Mouse (Mus musculus): ENCODE results near the gene Anks1b. TPM values are rescaled to one million over a fixed set of nuclear protein-coding genes. Genes with fewer than 3 reads are reported as not detected.

The Anks1b gene
- 3.7 and 5.4 TPM in 2 replicates for polyA plus RNA-seq (2014; fragmentation: Nextera tagmentation; extraction: Ambion mirVana)

- Histone ChIP-seq H3K27ac (ENCODE audit: low read depth, low read length) (peak within 1 kb of the TSS; percentile 17), H3K4me3 (ENCODE audit: low read depth, low read length) (peak within 1 kb of the TSS; percentile 76), H3K4me2 (peak within 1 kb of the TSS; percentile 89), H3K9ac (ENCODE audit: low read length) (peak within 1 kb of the TSS; percentile 80), H3K9me3 (ENCODE audit: control insufficient read depth, low read length) (no peaks in the 10 kb centered on the region), H3K27me3 (ENCODE audit: control insufficient read depth, insufficient read depth, low read length) (no peaks in the 10 kb centered on the region; the same call in 1 of the 2 replicates), H3K36me3 (ENCODE audit: control insufficient read depth, insufficient read depth, low read length) (no peaks in the 10 kb centered on the region), H3K4me1 (ENCODE audit: control insufficient read depth, insufficient read depth, low read length) (no peaks in the 10 kb centered on the region; the same call in 1 of the 2 replicates)
- DNase-seq (ENCODE audit: low spot score, missing footprints), result peak; percentile 98
- ATAC-seq (ENCODE audit: low FRiP score), result peak; percentile 89
- WGBS, result under 1% methylated on average over 45 of the region's 48 CpGs
Measured at GRCm38 (mm10) chr10:89873146-89873950, at the start of gene Anks1b. Gene Anks1b, plus strand, starts transcription at chr10:89873509.

GRCm38 (mm10) chr10:89823906-89824305, 49.4 kb upstream of the Anks1b start:
- no peak for DNase-seq (ENCODE audit: low spot score, missing footprints)
- no peaks in the 10 kb centered on the region for H3K36me3 ChIP-seq (ENCODE audit: control insufficient read depth, insufficient read depth, low read length)
- H3K9me3 ChIP-seq (ENCODE audit: control insufficient read depth, low read length), result no peaks in the 10 kb centered on the region
- H3K4me3 ChIP-seq (ENCODE audit: low read depth, low read length), result no peak overlapping the region
- WGBS, result 38% methylated on average over 2 of the region's 2 CpGs
- no peak overlapping the region for H3K27ac ChIP-seq (ENCODE audit: low read depth, low read length)
- peak; percentile 38; the same call in 1 of the 2 replicates for ATAC-seq (ENCODE audit: low FRiP score)
- H3K9ac ChIP-seq (ENCODE audit: low read length), result no peak overlapping the region
- H3K4me1 ChIP-seq (ENCODE audit: control insufficient read depth, insufficient read depth, low read length), result no peaks in the 10 kb centered on the region
- H3K4me2 ChIP-seq, result no peak overlapping the region
- no peaks in the 10 kb centered on the region for H3K27me3 ChIP-seq (ENCODE audit: control insufficient read depth, insufficient read depth, low read length)

GRCm38 (mm10) chr10:89826896-89827295, 46.4 kb upstream of the Anks1b start:
- 72% methylated on average over 3 of the region's 3 CpGs for WGBS
- Histone ChIP-seq H3K4me3 (ENCODE audit: low read depth, low read length) (no peak overlapping the region), H3K27ac (ENCODE audit: low read depth, low read length) (no peak overlapping the region), H3K4me1 (ENCODE audit: control insufficient read depth, insufficient read depth, low read length) (no peaks in the 10 kb centered on the region), H3K9ac (ENCODE audit: low read length) (no peak overlapping the region), H3K4me2 (no peak overlapping the region), H3K27me3 (ENCODE audit: control insufficient read depth, insufficient read depth, low read length) (no peaks in the 10 kb centered on the region), H3K9me3 (ENCODE audit: control insufficient read depth, low read length) (no peaks in the 10 kb centered on the region), H3K36me3 (ENCODE audit: control insufficient read depth, insufficient read depth, low read length) (no peaks in the 10 kb centered on the region)
- ATAC-seq (ENCODE audit: low FRiP score), result no peak
- DNase-seq (ENCODE audit: low spot score, missing footprints), result no peak

- DNase-seq (ENCODE audit: low spot score, missing footprints), result no peak
- Histone ChIP-seq H3K4me1 (ENCODE audit: control insufficient read depth, insufficient read depth, low read length) (no peaks in the 10 kb centered on the region), H3K27ac (ENCODE audit: low read depth, low read length) (no peak overlapping the region), H3K36me3 (ENCODE audit: control insufficient read depth, insufficient read depth, low read length) (no peaks in the 10 kb centered on the region), H3K27me3 (ENCODE audit: control insufficient read depth, insufficient read depth, low read length) (no peaks in the 10 kb centered on the region), H3K9me3 (ENCODE audit: control insufficient read depth, low read length) (no peaks in the 10 kb centered on the region), H3K4me2 (no peak overlapping the region), H3K9ac (ENCODE audit: low read length) (no peak overlapping the region), H3K4me3 (ENCODE audit: low read depth, low read length) (no peak overlapping the region)
- WGBS, result 81% methylated on average over 4 of the region's 4 CpGs
- ATAC-seq (ENCODE audit: low FRiP score), result no peak
Measured at GRCm38 (mm10) chr10:89832334-89832733, 41.0 kb upstream of the Anks1b start.

GRCm38 (mm10) chr10:89833166-89833565, 40.1 kb upstream of the Anks1b start:
- Histone ChIP-seq H3K4me2 (no peak overlapping the region), H3K4me1 (ENCODE audit: control insufficient read depth, insufficient read depth, low read length) (no peaks in the 10 kb centered on the region), H3K27me3 (ENCODE audit: control insufficient read depth, insufficient read depth, low read length) (no peaks in the 10 kb centered on the region), H3K36me3 (ENCODE audit: control insufficient read depth, insufficient read depth, low read length) (no peaks in the 10 kb centered on the region), H3K4me3 (ENCODE audit: low read depth, low read length) (no peak overlapping the region), H3K27ac (ENCODE audit: low read depth, low read length) (no peak overlapping the region), H3K9me3 (ENCODE audit: control insufficient read depth, low read length) (no peaks in the 10 kb centered on the region), H3K9ac (ENCODE audit: low read length) (no peak overlapping the region)
- ATAC-seq (ENCODE audit: low FRiP score) (no peak), DNase-seq (ENCODE audit: low spot score, missing footprints) (no peak)
- 88% methylated on average over 10 of the region's 10 CpGs for WGBS

- H3K27ac ChIP-seq (ENCODE audit: low read depth, low read length), result no peak overlapping the region
- H3K9me3 ChIP-seq (ENCODE audit: control insufficient read depth, low read length), result no peaks in the 10 kb centered on the region
- H3K4me3 ChIP-seq (ENCODE audit: low read depth, low read length), result no peak overlapping the region
- ATAC-seq (ENCODE audit: low FRiP score) (no peak), DNase-seq (ENCODE audit: low spot score, missing footprints) (no peak)
- no peaks in the 10 kb centered on the region for H3K36me3 ChIP-seq (ENCODE audit: control insufficient read depth, insufficient read depth, low read length)
- no peaks in the 10 kb centered on the region for H3K4me1 ChIP-seq (ENCODE audit: control insufficient read depth, insufficient read depth, low read length)
- H3K27me3 ChIP-seq (ENCODE audit: control insufficient read depth, insufficient read depth, low read length), result no peaks in the 10 kb centered on the region
- no peak overlapping the region for H3K9ac ChIP-seq (ENCODE audit: low read length)
- H3K4me2 ChIP-seq, result no peak overlapping the region
- WGBS, result 53% methylated on average over 3 of the region's 3 CpGs
Measured at GRCm38 (mm10) chr10:89837476-89837875, 35.8 kb upstream of the Anks1b start.

- no peaks in the 10 kb centered on the region for H3K36me3 ChIP-seq (ENCODE audit: control insufficient read depth, insufficient read depth, low read length)
- H3K4me1 ChIP-seq (ENCODE audit: control insufficient read depth, insufficient read depth, low read length), result no peaks in the 10 kb centered on the region
- no peak overlapping the region for H3K4me3 ChIP-seq (ENCODE audit: low read depth, low read length)
- DNase-seq (ENCODE audit: low spot score, missing footprints) (no peak), ATAC-seq (ENCODE audit: low FRiP score) (no peak)
- H3K9me3 ChIP-seq (ENCODE audit: control insufficient read depth, low read length), result no peaks in the 10 kb centered on the region
- 82% methylated on average over 3 of the region's 3 CpGs for WGBS
- no peak overlapping the region for H3K4me2 ChIP-seq
- no peak overlapping the region for H3K9ac ChIP-seq (ENCODE audit: low read length)
- H3K27me3 ChIP-seq (ENCODE audit: control insufficient read depth, insufficient read depth, low read length), result no peaks in the 10 kb centered on the region
- H3K27ac ChIP-seq (ENCODE audit: low read depth, low read length), result no peak overlapping the region
Measured at GRCm38 (mm10) chr10:89838834-89839233, 34.5 kb upstream of the Anks1b start.

- no peak for DNase-seq (ENCODE audit: low spot score, missing footprints)
- 92% methylated on average over 6 of the region's 6 CpGs for WGBS
Measured at GRCm38 (mm10) chr10:89850951-89851350, 22.4 kb upstream of the Anks1b start.

GRCm38 (mm10) chr10:89855251-89855875, 17.9 kb upstream of the Anks1b start:
- DNase-seq (ENCODE audit: low spot score, missing footprints) (no peak), ATAC-seq (ENCODE audit: low FRiP score) (no peak)
- Histone ChIP-seq H3K27me3 (ENCODE audit: control insufficient read depth, insufficient read depth, low read length) (no peaks in the 10 kb centered on the region), H3K9ac (ENCODE audit: low read length) (no peak overlapping the region), H3K4me3 (ENCODE audit: low read depth, low read length) (no peak overlapping the region), H3K4me2 (no peak overlapping the region), H3K36me3 (ENCODE audit: control insufficient read depth, insufficient read depth, low read length) (no peaks in the 10 kb centered on the region), H3K27ac (ENCODE audit: low read depth, low read length) (no peak overlapping the region), H3K4me1 (ENCODE audit: control insufficient read depth, insufficient read depth, low read length) (no peaks in the 10 kb centered on the region), H3K9me3 (ENCODE audit: control insufficient read depth, low read length) (no peaks in the 10 kb centered on the region)
- WGBS, result 88% methylated on average over 5 of the region's 5 CpGs

More at GRCm38 (mm10) chr10:89850951-89851350, 22.4 kb upstream of the Anks1b start:
- no peak for ATAC-seq (ENCODE audit: low FRiP score)
- Histone ChIP-seq H3K36me3 (ENCODE audit: control insufficient read depth, insufficient read depth, low read length) (no peaks in the 10 kb centered on the region), H3K27me3 (ENCODE audit: control insufficient read depth, insufficient read depth, low read length) (no peaks in the 10 kb centered on the region), H3K27ac (ENCODE audit: low read depth, low read length) (no peak overlapping the region), H3K4me1 (ENCODE audit: control insufficient read depth, insufficient read depth, low read length) (no peaks in the 10 kb centered on the region), H3K9ac (ENCODE audit: low read length) (no peak overlapping the region), H3K9me3 (ENCODE audit: control insufficient read depth, low read length) (no peaks in the 10 kb centered on the region), H3K4me3 (ENCODE audit: low read depth, low read length) (no peak overlapping the region), H3K4me2 (no peak overlapping the region)

Data from midbrain, embryonic 11.5 days (tissue).